Mouse (Mus musculus): ENCODE results near the gene Trim38.

The Trim38 gene

GRCm38 (mm10) chr13:23761871-23762821, 7.6 kb upstream of the Trim38 start, which contains the start of gene Hist1h3a:
Gene Hist1h3a (minus strand): TSS chr13:23762386.
- DNase-seq (ENCODE audit: low spot score in 2 of 2), result peak; percentile 49 to 56

- no peak for DNase-seq (ENCODE audit: low spot score in 2 of 2)
Observed at GRCm38 (mm10) chr13:23763242-23763585, 6.5 kb upstream of the Trim38 start.

GRCm38 (mm10) chr13:23763586-23764323, 6.0 kb upstream of the Trim38 start, which contains the start of gene Hist1h1a:
Gene Hist1h1a (plus strand): TSS chr13:23763666.
- DNase-seq (ENCODE audit: low spot score in 2 of 2), result peak; percentile 77 to 78

- no peak for DNase-seq (ENCODE audit: low spot score in 2 of 2)
Observed at GRCm38 (mm10) chr13:23764324-23765171, 5.2 kb upstream of the Trim38 start.

- DNase-seq (ENCODE audit: low spot score in 2 of 2), result no peak
Observed at GRCm38 (mm10) chr13:23765172-23765513, 4.6 kb upstream of the Trim38 start.

- DNase-seq (ENCODE audit: low spot score in 2 of 2), result no peak
Observed at GRCm38 (mm10) chr13:23766772-23767171, 2.9 kb upstream of the Trim38 start.

GRCm38 (mm10) chr13:23768834-23769397, 797 bp upstream of the Trim38 start:
- no peak for DNase-seq (ENCODE audit: low spot score in 2 of 2)

- peak in 1 of 2 experiments; percentile 43 for DNase-seq (ENCODE audit: low spot score in 2 of 2)
Observed at GRCm38 (mm10) chr13:23772561-23773313, 3.0 kb downstream of the Trim38 start.

- DNase-seq (ENCODE audit: low spot score in 2 of 2), result no peak
Observed at GRCm38 (mm10) chr13:23778339-23778738, 8.6 kb downstream of the Trim38 start.

- DNase-seq (ENCODE audit: low spot score in 2 of 2), result no peak
Observed at GRCm38 (mm10) chr13:23779025-23779424, 9.3 kb downstream of the Trim38 start.

- DNase-seq (ENCODE audit: low spot score in 2 of 2), result peak in 1 of 2 experiments; percentile 33
Observed at GRCm38 (mm10) chr13:23792520-23792919, 22.8 kb downstream of the Trim38 start.

GRCm38 (mm10) chr13:23799405-23799804, 29.7 kb downstream of the Trim38 start:
- no peak for DNase-seq (ENCODE audit: low spot score in 2 of 2)

- DNase-seq (ENCODE audit: low spot score in 2 of 2), result no peak
Observed at GRCm38 (mm10) chr13:23804532-23804931, 34.8 kb downstream of the Trim38 start.

- DNase-seq (ENCODE audit: low spot score in 2 of 2), result no peak
Observed at GRCm38 (mm10) chr13:23806422-23807052, 36.8 kb downstream of the Trim38 start, which contains the start of gene Slc17a2. Gene Slc17a2 (plus strand): TSS chr13:23806993.

GRCm38 (mm10) chr13:23816148-23816547, 46.4 kb downstream of the Trim38 start:
- DNase-seq (ENCODE audit: low spot score in 2 of 2), result no peak

GRCm38 (mm10) chr13:23820179-23820940, 50.6 kb downstream of the Trim38 start:
- no peak for DNase-seq (ENCODE audit: low spot score in 2 of 2)

GRCm38 (mm10) chr13:23822213-23822612, 52.5 kb downstream of the Trim38 start:
- no peak for DNase-seq (ENCODE audit: low spot score in 2 of 2)

- no peak for DNase-seq (ENCODE audit: low spot score in 2 of 2)
Observed at GRCm38 (mm10) chr13:23826606-23827005, 56.9 kb downstream of the Trim38 start.

GRCm38 (mm10) chr13:23833053-23833452, 63.3 kb downstream of the Trim38 start:
- peak; percentile 6 to 15 for DNase-seq (ENCODE audit: low spot score in 2 of 2)

All from frontal cortex, postnatal 10 days (tissue).